Mouse (Mus musculus): ENCODE measurements around the gene Yaf2. TPM values are rescaled to one million over a fixed set of nuclear protein-coding genes. Genes with fewer than 3 reads are reported as not detected.

The Yaf2 gene
- polyA plus RNA-seq, 1 experiment: 21.0 TPM

GRCm38 (mm10) chr15:93294483-93294882, 42.3 kb downstream of the Yaf2 start:
- 0 out of 2 replicates have a peak, but pooled peaks cover 2% of the 10 kb centered on the region for H3K4me1 ChIP-seq (replicated peaks; ENCODE audit: control insufficient read depth, insufficient read depth, low read length)
- H3K27me3 ChIP-seq (ENCODE audit: control insufficient read depth, insufficient read depth, low read length): no peaks in the 10 kb centered on the region
- H3K4me3 ChIP-seq (ENCODE audit: control insufficient read depth, insufficient read depth, low read length): no peak overlapping the region
- 73% methylated on average over 11 of the region's 11 CpGs for WGBS
- H3K36me3 ChIP-seq (ENCODE audit: control insufficient read depth, insufficient read depth, low read length): no peaks in the 10 kb centered on the region
- H3K27ac ChIP-seq (ENCODE audit: control insufficient read depth, insufficient read depth, low read length): no peak overlapping the region; the same call in 1 of the 2 replicates
- DNase-seq: no peak
- TF ChIP-seq CTCF (IDR thresholded peaks at IDR 0.05; ENCODE audit: borderline replicate concordance, control insufficient read depth, extremely low read depth, insufficient read depth, low read length, poor library complexity) (no peak), POLR2A (IDR thresholded peaks at IDR 0.05; ENCODE audit: control insufficient read depth, extremely low read depth, insufficient read depth, low read length, poor library complexity) (no peak)

GRCm38 (mm10) chr15:93288321-93288720, 48.4 kb downstream of the Yaf2 start:
- WGBS: 90% methylated on average over 4 of the region's 4 CpGs
- Histone ChIP-seq H3K27me3 (ENCODE audit: control insufficient read depth, insufficient read depth, low read length) (no peaks in the 10 kb centered on the region), H3K36me3 (ENCODE audit: control insufficient read depth, insufficient read depth, low read length) (no peaks in the 10 kb centered on the region), H3K4me3 (ENCODE audit: control insufficient read depth, insufficient read depth, low read length) (no peak overlapping the region), H3K27ac (ENCODE audit: control insufficient read depth, insufficient read depth, low read length) (no peak overlapping the region), H3K4me1 (replicated peaks; ENCODE audit: control insufficient read depth, insufficient read depth, low read length) (peaks cover 7% of the 10 kb centered on the region)
- no peak for DNase-seq
- TF ChIP-seq CTCF (IDR thresholded peaks at IDR 0.05; ENCODE audit: borderline replicate concordance, control insufficient read depth, extremely low read depth, insufficient read depth, low read length, poor library complexity) (no peak), POLR2A (IDR thresholded peaks at IDR 0.05; ENCODE audit: control insufficient read depth, extremely low read depth, insufficient read depth, low read length, poor library complexity) (no peak)

- Histone ChIP-seq H3K27me3 (ENCODE audit: control insufficient read depth, insufficient read depth, low read length) (no peaks in the 10 kb centered on the region), H3K27ac (ENCODE audit: control insufficient read depth, insufficient read depth, low read length) (no peak overlapping the region), H3K4me3 (ENCODE audit: control insufficient read depth, insufficient read depth, low read length) (no peak overlapping the region), H3K36me3 (ENCODE audit: control insufficient read depth, insufficient read depth, low read length) (no peaks in the 10 kb centered on the region), H3K4me1 (replicated peaks; ENCODE audit: control insufficient read depth, insufficient read depth, low read length) (peaks cover 7% of the 10 kb centered on the region)
- 45% methylated on average over 2 of the region's 2 CpGs for WGBS
- DNase-seq: no peak
- TF ChIP-seq CTCF (IDR thresholded peaks at IDR 0.05; ENCODE audit: borderline replicate concordance, control insufficient read depth, extremely low read depth, insufficient read depth, low read length, poor library complexity): no peak
- no peak for TF ChIP-seq POLR2A (IDR thresholded peaks at IDR 0.05; ENCODE audit: control insufficient read depth, extremely low read depth, insufficient read depth, low read length, poor library complexity)
Measured at GRCm38 (mm10) chr15:93287628-93288027, 49.1 kb downstream of the Yaf2 start.

- WGBS: 94% methylated on average over 15 of the region's 15 CpGs
Measured at GRCm38 (mm10) chr15:93285244-93285643, 51.5 kb downstream of the Yaf2 start.

GRCm38 (mm10) chr15:93284326-93284725, 52.4 kb downstream of the Yaf2 start:
- Histone ChIP-seq H3K27me3 (ENCODE audit: control insufficient read depth, insufficient read depth, low read length) (no peaks in the 10 kb centered on the region), H3K4me1 (replicated peaks; ENCODE audit: control insufficient read depth, insufficient read depth, low read length) (peaks cover 7% of the 10 kb centered on the region), H3K4me3 (ENCODE audit: control insufficient read depth, insufficient read depth, low read length) (no peak overlapping the region), H3K27ac (ENCODE audit: control insufficient read depth, insufficient read depth, low read length) (no peak overlapping the region), H3K36me3 (ENCODE audit: control insufficient read depth, insufficient read depth, low read length) (no peaks in the 10 kb centered on the region)
- no peak for DNase-seq
- 95% methylated on average over 6 of the region's 6 CpGs for WGBS
- no peak for TF ChIP-seq CTCF (IDR thresholded peaks at IDR 0.05; ENCODE audit: borderline replicate concordance, control insufficient read depth, extremely low read depth, insufficient read depth, low read length, poor library complexity)

More at GRCm38 (mm10) chr15:93285244-93285643, 51.5 kb downstream of the Yaf2 start:
- no peak for TF ChIP-seq POLR2A (IDR thresholded peaks at IDR 0.05; ENCODE audit: control insufficient read depth, extremely low read depth, insufficient read depth, low read length, poor library complexity)
- TF ChIP-seq CTCF (IDR thresholded peaks at IDR 0.05; ENCODE audit: borderline replicate concordance, control insufficient read depth, extremely low read depth, insufficient read depth, low read length, poor library complexity): no peak
- Histone ChIP-seq H3K4me1 (replicated peaks; ENCODE audit: control insufficient read depth, insufficient read depth, low read length) (peaks cover 7% of the 10 kb centered on the region), H3K27ac (ENCODE audit: control insufficient read depth, insufficient read depth, low read length) (no peak overlapping the region), H3K27me3 (ENCODE audit: control insufficient read depth, insufficient read depth, low read length) (no peaks in the 10 kb centered on the region), H3K36me3 (ENCODE audit: control insufficient read depth, insufficient read depth, low read length) (no peaks in the 10 kb centered on the region), H3K4me3 (ENCODE audit: control insufficient read depth, insufficient read depth, low read length) (no peak overlapping the region)
- DNase-seq: no peak

- peaks cover 7% of the 10 kb centered on the region for H3K4me1 ChIP-seq (replicated peaks; ENCODE audit: control insufficient read depth, insufficient read depth, low read length)
- H3K36me3 ChIP-seq (ENCODE audit: control insufficient read depth, insufficient read depth, low read length): no peaks in the 10 kb centered on the region
- H3K4me3 ChIP-seq (ENCODE audit: control insufficient read depth, insufficient read depth, low read length): no peak overlapping the region
- TF ChIP-seq POLR2A (IDR thresholded peaks at IDR 0.05; ENCODE audit: control insufficient read depth, extremely low read depth, insufficient read depth, low read length, poor library complexity) (no peak), CTCF (IDR thresholded peaks at IDR 0.05; ENCODE audit: borderline replicate concordance, control insufficient read depth, extremely low read depth, insufficient read depth, low read length, poor library complexity) (no peak)
- 86% methylated on average over 11 of the region's 11 CpGs for WGBS
- peak; percentile 22 for DNase-seq
- H3K27me3 ChIP-seq (ENCODE audit: control insufficient read depth, insufficient read depth, low read length): no peaks in the 10 kb centered on the region
- H3K27ac ChIP-seq (ENCODE audit: control insufficient read depth, insufficient read depth, low read length): no peak overlapping the region
Measured at GRCm38 (mm10) chr15:93283349-93283748, 53.4 kb downstream of the Yaf2 start.

- DNase-seq: no peak
- TF ChIP-seq CTCF (IDR thresholded peaks at IDR 0.05; ENCODE audit: borderline replicate concordance, control insufficient read depth, extremely low read depth, insufficient read depth, low read length, poor library complexity) (no peak), POLR2A (IDR thresholded peaks at IDR 0.05; ENCODE audit: control insufficient read depth, extremely low read depth, insufficient read depth, low read length, poor library complexity) (no peak)
- WGBS: 20% methylated on average over 14 of the region's 14 CpGs
- no peaks in the 10 kb centered on the region for H3K36me3 ChIP-seq (ENCODE audit: control insufficient read depth, insufficient read depth, low read length)
- peaks cover 9% of the 10 kb centered on the region for H3K4me1 ChIP-seq (replicated peaks; ENCODE audit: control insufficient read depth, insufficient read depth, low read length)
- H3K27ac ChIP-seq (ENCODE audit: control insufficient read depth, insufficient read depth, low read length): no peak overlapping the region
- no peak overlapping the region for H3K4me3 ChIP-seq (ENCODE audit: control insufficient read depth, insufficient read depth, low read length)
- H3K27me3 ChIP-seq (ENCODE audit: control insufficient read depth, insufficient read depth, low read length): no peaks in the 10 kb centered on the region
Measured at GRCm38 (mm10) chr15:93276276-93276675, 60.5 kb downstream of the Yaf2 start.
